Mouse (Mus musculus) forebrain, embryonic 13.5 days (tissue): Measurements from ENCODE around the gene Apoc3. TPM values are rescaled to one million over a fixed set of nuclear protein-coding genes. Genes with fewer than 3 reads are reported as not detected.

Source experiments
- ATAC-seq: fragments of 200-750 bp; cut with Nextera tagmentation; 2 replicates; pipeline ENCODE4 v1.8.0; 2017
- H3K27ac ChIP-seq: fragments of 300-500 bp; sonication (generic); 2 replicates; pipeline ENCODE4 v1.5.1; 2015; ENCODE audit warnings: inconsistent platforms, mild to moderate bottlenecking, moderate library complexity
- H3K27me3 ChIP-seq: fragments of 300-500 bp; sonication (generic); 2 replicates; pipeline ENCODE4 v1.6.1; 2015; ENCODE audit warnings: mild to moderate bottlenecking, inconsistent platforms
- H3K36me3 ChIP-seq: fragments of 300-500 bp; sonication (generic); 2 replicates; pipeline ENCODE4 v1.6.1; 2015; ENCODE audit warnings: mild to moderate bottlenecking, inconsistent platforms; ENCODE audit not compliant: poor library complexity, severe bottlenecking
- H3K4me1 ChIP-seq: fragments of 300-500 bp; sonication (generic); 2 replicates; pipeline ENCODE4 v1.6.1; 2015; ENCODE audit warnings: inconsistent platforms
- H3K4me2 ChIP-seq: fragments of 300-500 bp; sonication (generic); 2 replicates; pipeline ENCODE4 v1.6.1; 2015; ENCODE audit warnings: inconsistent platforms, mild to moderate bottlenecking, moderate library complexity
- H3K4me3 ChIP-seq: fragments of 300-500 bp; sonication (generic); 2 replicates; pipeline ENCODE4 v1.5.1; 2015; ENCODE audit warnings: mild to moderate bottlenecking, inconsistent platforms
- H3K9ac ChIP-seq: fragments of 300-500 bp; sonication (generic); 2 replicates; pipeline ENCODE4 v1.6.1; 2015; ENCODE audit warnings: mild to moderate bottlenecking, inconsistent platforms
- H3K9me3 ChIP-seq: fragments of 300-500 bp; sonication (generic); replicated peaks from 2 replicates; pipeline ENCODE4 v1.6.1; 2016; ENCODE audit warnings: inconsistent platforms
- WGBS: fragments of 180-500 bp; shearing (Covaris S2); methylation state at CpG from one replicate; pipeline ENCODE4 v1.1.7; 2015; 5-methylcytosine and 5-hydroxymethylcytosine counted together
- polyA plus RNA-seq: library from polyadenylated mRNA; unstranded; fragments of >200 nt; fragmentation: Nextera tagmentation; extraction: Ambion mirVana; gene quantifications from 2 replicates; pipeline ENCODE4 v1.2.1, GENCODE M21; 2015

Apoc3 gene
- polyA plus RNA-seq, 1 experiment from 2014 or later: not detected

- Histone ChIP-seq H3K36me3 (peaks cover 91% of the 10 kb centered on the region), H3K27ac (no peak overlapping the region), H3K27me3 (no peaks in the 10 kb centered on the region), H3K9me3 (no peaks in the 10 kb centered on the region), H3K4me3 (no peak overlapping the region), H3K4me1 (no peaks in the 10 kb centered on the region), H3K4me2 (no peak overlapping the region), H3K9ac (no peak overlapping the region)
- 89% methylated on average over 13 of the region's 13 CpGs for WGBS
- no peak for ATAC-seq
Observed at GRCm38 (mm10) chr9:46208401-46208974, 26.9 kb downstream of the Apoc3 start.

GRCm38 (mm10) chr9:46207501-46207869 lies 28.0 kb downstream of the Apoc3 start:
- no peak for ATAC-seq
- Histone ChIP-seq H3K27me3 (no peaks in the 10 kb centered on the region), H3K4me3 (no peak overlapping the region), H3K4me1 (no peaks in the 10 kb centered on the region), H3K9ac (no peak overlapping the region), H3K36me3 (peaks cover 81% of the 10 kb centered on the region), H3K27ac (no peak overlapping the region), H3K4me2 (no peak overlapping the region), H3K9me3 (no peaks in the 10 kb centered on the region)
- WGBS: 88% methylated on average over 6 of the region's 6 CpGs

GRCm38 (mm10) chr9:46206834-46207500 lies 28.5 kb downstream of the Apoc3 start:
- no peak for ATAC-seq
- H3K36me3 ChIP-seq: peaks cover 81% of the 10 kb centered on the region
- 93% methylated on average over 10 of the region's 10 CpGs for WGBS

GRCm38 (mm10) chr9:46199609-46200008 lies 35.8 kb downstream of the Apoc3 start:
- Histone ChIP-seq H3K9ac (no peak overlapping the region), H3K36me3 (peaks cover 70% of the 10 kb centered on the region), H3K4me2 (no peak overlapping the region), H3K27ac (no peak overlapping the region), H3K9me3 (no peaks in the 10 kb centered on the region), H3K27me3 (no peaks in the 10 kb centered on the region), H3K4me1 (no peaks in the 10 kb centered on the region), H3K4me3 (no peak overlapping the region)
- 75% methylated on average over 2 of the region's 2 CpGs for WGBS
- ATAC-seq: no peak

More at GRCm38 (mm10) chr9:46206834-46207500, 28.5 kb downstream of the Apoc3 start:
- Histone ChIP-seq H3K4me2 (no peak overlapping the region), H3K27me3 (no peaks in the 10 kb centered on the region), H3K4me3 (no peak overlapping the region), H3K9ac (no peak overlapping the region), H3K27ac (no peak overlapping the region), H3K9me3 (no peaks in the 10 kb centered on the region), H3K4me1 (no peaks in the 10 kb centered on the region)

- H3K9ac ChIP-seq: no peak overlapping the region
- no peak for ATAC-seq
- no peaks in the 10 kb centered on the region for H3K4me1 ChIP-seq
- no peak overlapping the region for H3K4me2 ChIP-seq
- H3K27me3 ChIP-seq: no peaks in the 10 kb centered on the region
- H3K36me3 ChIP-seq: peaks cover 69% of the 10 kb centered on the region
- no peak overlapping the region for H3K27ac ChIP-seq
- no peak overlapping the region for H3K4me3 ChIP-seq
- no peaks in the 10 kb centered on the region for H3K9me3 ChIP-seq
- 84% methylated on average over 7 of the region's 7 CpGs for WGBS
Observed at GRCm38 (mm10) chr9:46198936-46199335, 36.5 kb downstream of the Apoc3 start.

- Histone ChIP-seq H3K27ac (no peak overlapping the region), H3K4me1 (no peaks in the 10 kb centered on the region), H3K27me3 (no peaks in the 10 kb centered on the region), H3K4me3 (no peak overlapping the region), H3K36me3 (peaks cover 68% of the 10 kb centered on the region), H3K9ac (no peak overlapping the region), H3K9me3 (no peaks in the 10 kb centered on the region), H3K4me2 (no peak overlapping the region)
- ATAC-seq: no peak
- 85% methylated on average over 9 of the region's 9 CpGs for WGBS
Observed at GRCm38 (mm10) chr9:46198461-46198860, 37.0 kb downstream of the Apoc3 start.

GRCm38 (mm10) chr9:46196699-46197169 lies 38.7 kb downstream of the Apoc3 start:
- Histone ChIP-seq H3K27me3 (no peaks in the 10 kb centered on the region), H3K27ac (no peak overlapping the region), H3K36me3 (peaks cover 60% of the 10 kb centered on the region), H3K9me3 (no peaks in the 10 kb centered on the region), H3K4me1 (no peaks in the 10 kb centered on the region), H3K4me2 (no peak overlapping the region), H3K4me3 (no peak overlapping the region), H3K9ac (no peak overlapping the region)
- WGBS: 86% methylated on average over 12 of the region's 12 CpGs
- ATAC-seq: no peak

- Histone ChIP-seq H3K4me1 (no peaks in the 10 kb centered on the region), H3K27me3 (no peaks in the 10 kb centered on the region), H3K9me3 (no peaks in the 10 kb centered on the region), H3K4me3 (no peak overlapping the region), H3K4me2 (no peak overlapping the region), H3K27ac (no peak overlapping the region), H3K9ac (no peak overlapping the region), H3K36me3 (peaks cover 44% of the 10 kb centered on the region)
- no peak for ATAC-seq
- WGBS: 94% methylated on average over 8 of the region's 9 CpGs
Observed at GRCm38 (mm10) chr9:46194809-46195208, 40.6 kb downstream of the Apoc3 start.

GRCm38 (mm10) chr9:46192642-46193041 lies 42.8 kb downstream of the Apoc3 start:
- Histone ChIP-seq H3K9me3 (no peaks in the 10 kb centered on the region), H3K27me3 (no peaks in the 10 kb centered on the region), H3K27ac (no peak overlapping the region), H3K9ac (no peak overlapping the region), H3K4me3 (no peak overlapping the region), H3K4me2 (no peak overlapping the region), H3K36me3 (peaks cover 27% of the 10 kb centered on the region), H3K4me1 (peaks cover 5% of the 10 kb centered on the region)
- no peak for ATAC-seq
- WGBS: 86% methylated on average over 6 of the region's 6 CpGs

- WGBS: 45% methylated on average over 1 of the region's 1 CpGs
- no peaks in the 10 kb centered on the region for H3K9me3 ChIP-seq
- peaks cover 5% of the 10 kb centered on the region for H3K4me1 ChIP-seq
- no peak for ATAC-seq
- H3K9ac ChIP-seq: no peak overlapping the region
- no peak overlapping the region for H3K4me3 ChIP-seq
- H3K27ac ChIP-seq: no peak overlapping the region
- H3K27me3 ChIP-seq: no peaks in the 10 kb centered on the region
- H3K36me3 ChIP-seq: peaks cover 23% of the 10 kb centered on the region
- no peak overlapping the region for H3K4me2 ChIP-seq
Observed at GRCm38 (mm10) chr9:46191644-46192043, 43.8 kb downstream of the Apoc3 start.

- 83% methylated on average over 8 of the region's 8 CpGs for WGBS
- H3K36me3 ChIP-seq: peaks cover 21% of the 10 kb centered on the region
- no peak overlapping the region for H3K4me2 ChIP-seq
- no peak overlapping the region for H3K27ac ChIP-seq
- H3K9me3 ChIP-seq: no peaks in the 10 kb centered on the region
- H3K27me3 ChIP-seq: no peaks in the 10 kb centered on the region
- no peak overlapping the region for H3K4me3 ChIP-seq
- peaks cover 5% of the 10 kb centered on the region for H3K4me1 ChIP-seq
- no peak for ATAC-seq
- H3K9ac ChIP-seq: no peak overlapping the region
Observed at GRCm38 (mm10) chr9:46191234-46191633, 44.2 kb downstream of the Apoc3 start.

GRCm38 (mm10) chr9:46189381-46189780 lies 46.1 kb downstream of the Apoc3 start:
- Histone ChIP-seq H3K9ac (no peak overlapping the region; the same call in 1 of the 2 replicates), H3K4me1 (peaks cover 5% of the 10 kb centered on the region), H3K4me2 (no peak overlapping the region), H3K9me3 (no peaks in the 10 kb centered on the region), H3K27ac (peak overlapping the region; percentile 57), H3K27me3 (no peaks in the 10 kb centered on the region), H3K4me3 (no peak overlapping the region), H3K36me3 (0 out of 2 replicates have a peak, but pooled peaks cover 3% of the 10 kb centered on the region)
- WGBS: 74% methylated on average over 10 of the region's 10 CpGs
- 0 out of 2 replicates have a peak, but pooled peaks have one; percentile 36 for ATAC-seq
